Mouse (Mus musculus) cerebellum, adult (tissue): ENCODE data around the gene Myo18a.

Experiments
- ATAC-seq: cut with Nextera tagmentation; 2 replicates; pipeline ENCODE4 v1.9.2; 2017; ENCODE audit warnings: mild to moderate bottlenecking, moderate library complexity, mixed read lengths; ENCODE audit not compliant: insufficient number of reproducible peaks, low FRiP score, low TSS enrichment

The Myo18a gene

GRCm38 (mm10) chr11:77893787-77894718, 131.0 kb downstream of the Myo18a start, which contains the start of gene Pipox:
Gene Pipox, minus strand, starts transcription at chr11:77894096.
- ATAC-seq: peak; percentile 74; the same call in 1 of the 2 replicates

GRCm38 (mm10) chr11:77894967-77895366, 131.9 kb downstream of the Myo18a start:
- no peak for ATAC-seq

GRCm38 (mm10) chr11:77896011-77896410, 133.0 kb downstream of the Myo18a start:
- no peak for ATAC-seq

GRCm38 (mm10) chr11:77896480-77896819, 133.4 kb downstream of the Myo18a start:
- ATAC-seq: no peak

- no peak for ATAC-seq
These were observed 134.1 kb downstream of the Myo18a start for GRCm38 (mm10) chr11:77896820-77897805.

GRCm38 (mm10) chr11:77900187-77900586, 137.1 kb downstream of the Myo18a start:
- no peak for ATAC-seq

- no peak for ATAC-seq
These were observed 137.7 kb downstream of the Myo18a start for GRCm38 (mm10) chr11:77900696-77901095.

GRCm38 (mm10) chr11:77901366-77901765, 138.3 kb downstream of the Myo18a start:
- ATAC-seq: no peak

GRCm38 (mm10) chr11:77901775-77902355, 138.8 kb downstream of the Myo18a start:
- no peak for ATAC-seq

- ATAC-seq: no peak
These were observed 140.7 kb downstream of the Myo18a start for GRCm38 (mm10) chr11:77903761-77904160.

- no peak for ATAC-seq
These were observed 141.7 kb downstream of the Myo18a start for GRCm38 (mm10) chr11:77904707-77905106.

GRCm38 (mm10) chr11:77906097-77906687, 143.1 kb downstream of the Myo18a start:
- ATAC-seq: peak; percentile 78; the same call in 1 of the 2 replicates

- ATAC-seq: peak; percentile 64; the same call in 1 of the 2 replicates
These were observed 143.7 kb downstream of the Myo18a start for GRCm38 (mm10) chr11:77906747-77907174.

GRCm38 (mm10) chr11:77908468-77908867, 145.4 kb downstream of the Myo18a start:
- no peak for ATAC-seq

- ATAC-seq: no peak
These were observed 146.3 kb downstream of the Myo18a start for GRCm38 (mm10) chr11:77909376-77909775.

- ATAC-seq: no peak
These were observed 146.7 kb downstream of the Myo18a start for GRCm38 (mm10) chr11:77909776-77910175.

- ATAC-seq: no peak
These were observed 150.5 kb downstream of the Myo18a start for GRCm38 (mm10) chr11:77913505-77913904.

GRCm38 (mm10) chr11:77914598-77915260, 151.7 kb downstream of the Myo18a start:
- no peak for ATAC-seq
